Mouse (Mus musculus) spleen, adult 2 months (tissue): Measurements from ENCODE around the gene Btbd19.

Experiments
- CTCF ChIP-seq: fragments of 200-500 bp; IDR thresholded peaks from 2 replicates; pipeline ENCODE4 v1.5.1; 2011; ENCODE audit warnings: mild to moderate bottlenecking, inconsistent platforms; ENCODE audit not compliant: insufficient read depth, insufficient read length, insufficient replicate concordance; ENCODE audit errors: extremely low read depth
- POLR2A ChIP-seq: fragments of 200-500 bp; IDR thresholded peaks from 2 replicates; pipeline ENCODE4 v1.6.1; 2011; ENCODE audit warnings: low read depth, low read length, inconsistent platforms

- no peak for TF ChIP-seq CTCF
- TF ChIP-seq POLR2A = no peak
These were observed 9.1 kb upstream of the Btbd19 start for GRCm38 (mm10) chr4:117134601-117134995.
